Mouse (Mus musculus) layer of hippocampus, postnatal 25 days (tissue): ENCODE measurements at regions not wholly inside any gene's neighbourhood (a gene's known extent, or its start where the extent isn't known, plus 50 kb on each side); places are given as distances from the start of the nearest gene placed in this dataset.
"Not testable (repeated sequence)": the region's sequence is repeated elsewhere in the genome, so short reads cannot be mapped to it uniquely, and the experiment has no call there.

Source experiments
- DNase-seq, 2 experiments: peaks; one replicate each; pipeline ENCODE4 v3.0.0; 2022; ENCODE audit warnings: mixed read lengths in 2 of 2, low spot score in 1 of 2; ENCODE audit errors: extremely low spot score in 1 of 2

DNA sequence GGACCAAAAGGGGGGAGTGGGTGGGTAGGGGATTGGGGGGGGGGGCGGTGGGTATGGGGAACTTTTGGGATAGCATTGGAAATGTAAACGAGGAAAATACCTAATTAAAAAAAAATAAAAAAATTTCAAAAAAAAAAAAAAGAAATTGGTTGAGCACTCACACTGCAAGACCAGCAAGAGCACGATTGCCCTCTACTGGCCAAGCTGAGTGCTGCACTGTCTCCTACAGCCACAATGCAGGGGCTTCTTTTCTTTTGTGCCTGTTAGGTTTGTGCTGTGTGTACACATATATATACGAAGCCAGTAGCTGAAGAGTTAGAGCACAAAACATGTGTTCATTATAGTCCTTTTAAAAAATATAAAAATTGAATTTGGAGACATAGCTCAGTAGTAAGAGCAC is 55.6 kb downstream of the Mup20 start:
- peak; percentile 11 to 54 for DNase-seq

GRCm38 (mm10) chr4:61989941-61990340 is 64.0 kb downstream of the Mup20 start:
- DNase-seq: not testable (repeated sequence)

DNA sequence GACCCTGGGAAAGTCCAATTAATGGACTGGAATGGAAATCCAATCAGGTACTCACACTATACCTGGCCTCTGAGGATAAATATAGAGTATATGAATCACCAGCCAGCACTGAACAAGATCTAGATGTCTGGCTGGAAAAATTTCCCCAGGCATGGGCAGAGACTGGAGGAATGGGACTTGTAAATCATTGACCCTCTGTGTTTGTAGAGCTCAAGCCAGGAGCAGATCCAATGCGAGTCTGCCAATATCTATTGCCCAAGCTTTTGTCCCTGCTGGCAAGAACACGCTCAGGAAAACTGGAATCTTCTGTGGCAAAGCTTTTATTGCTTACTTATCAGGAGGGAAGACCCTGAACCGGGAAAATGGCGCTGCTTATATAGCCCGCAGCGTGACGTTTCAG is 77.8 kb downstream of the Mup20 start:
- no peak for DNase-seq

GRCm38 (mm10) chr4:61973236-61973635 is 80.7 kb downstream of the Mup20 start:
- DNase-seq: peak in 1 of 2 experiments; percentile 31

GRCm38 (mm10) chr4:61969691-61970090 is 84.3 kb downstream of the Mup20 start:
- DNase-seq: no peak

GRCm38 (mm10) chr4:61967674-61968073 is 86.3 kb downstream of the Mup20 start:
- DNase-seq: not testable (repeated sequence)

- DNase-seq: no peak
Measured at GRCm38 (mm10) chr4:61962315-61962714, 91.6 kb downstream of the Mup20 start.
